Mouse (Mus musculus): ENCODE data around the gene Hist1h1a. TPM values are rescaled to one million over a fixed set of nuclear protein-coding genes. Genes with fewer than 3 reads are reported as not detected.
"Not testable (repeated sequence)": the region's sequence is repeated elsewhere in the genome, so short reads cannot be mapped to it uniquely, and the experiment has no call there.

Hist1h1a gene
- 10 to 100 TPM; 32.9 to 36.8 TPM for total RNA-seq (2021)

- intact Hi-C loops (cut with DNase I) = no loop called here
- DNase-seq (ENCODE audit: extremely low spot score in 1 of 2, low spot score in 2 of 2) = peak; percentile 85 to 90
These were observed at the start of gene Hist1h1a for GRCm38 (mm10) chr13:23763586-23764323. Hist1h1a (plus strand) TSS chr13:23763666.

- no peak for DNase-seq (ENCODE audit: extremely low spot score in 1 of 2, low spot score in 2 of 2)
- intact Hi-C loops (cut with DNase I) = no loop called here
These were observed 47.0 kb upstream of the Hist1h1a start for GRCm38 (mm10) chr13:23716261-23717042.

- no peak for DNase-seq (ENCODE audit: extremely low spot score in 1 of 2, low spot score in 2 of 2)
These were observed 46.3 kb upstream of the Hist1h1a start for GRCm38 (mm10) chr13:23717176-23717575.

GRCm38 (mm10) chr13:23717593-23718245 lies 45.7 kb upstream of the Hist1h1a start:
- intact Hi-C loops (cut with DNase I); DNase-seq (ENCODE audit: extremely low spot score in 1 of 2, low spot score in 2 of 2): not testable (repeated sequence)

More at GRCm38 (mm10) chr13:23717176-23717575, 46.3 kb upstream of the Hist1h1a start:
- intact Hi-C loops (cut with DNase I) = no loop called here

- intact Hi-C loops (cut with DNase I) = no loop called here
- DNase-seq (ENCODE audit: extremely low spot score in 1 of 2, low spot score in 2 of 2) = no peak
These were observed 39.2 kb upstream of the Hist1h1a start for GRCm38 (mm10) chr13:23724239-23724638.

GRCm38 (mm10) chr13:23725213-23725612 lies 38.3 kb upstream of the Hist1h1a start:
- DNase-seq (ENCODE audit: extremely low spot score in 1 of 2, low spot score in 2 of 2) = no peak
- intact Hi-C loops (cut with DNase I) = no loop called here

GRCm38 (mm10) chr13:23728472-23729191 lies 34.8 kb upstream of the Hist1h1a start:
- intact Hi-C loops (cut with DNase I) = no loop called here
- no peak for DNase-seq (ENCODE audit: extremely low spot score in 1 of 2, low spot score in 2 of 2)

GRCm38 (mm10) chr13:23729192-23729525 lies 34.3 kb upstream of the Hist1h1a start:
- no peak for DNase-seq (ENCODE audit: extremely low spot score in 1 of 2, low spot score in 2 of 2)
- intact Hi-C loops (cut with DNase I) = no loop called here

- intact Hi-C loops (cut with DNase I) = loop anchor here (10.0 kb wide), 1 partner anchor 1685 kb away; the partner anchor contains the start of genes Hist1h2ag, Hist1h2bj and Hist1h4i
- DNase-seq (ENCODE audit: extremely low spot score in 1 of 2, low spot score in 2 of 2) = no peak
These were observed 33.8 kb upstream of the Hist1h1a start for GRCm38 (mm10) chr13:23729706-23730105.

GRCm38 (mm10) chr13:23730479-23730878 lies 33.0 kb upstream of the Hist1h1a start:
- intact Hi-C loops (cut with DNase I) = loop anchor here (10.0 kb wide), 1 partner anchor 1686 kb away; the partner anchor contains the start of genes Hist1h2ag, Hist1h2bj and Hist1h4i
- DNase-seq (ENCODE audit: extremely low spot score in 1 of 2, low spot score in 2 of 2) = no peak

GRCm38 (mm10) chr13:23732156-23732804 lies 31.2 kb upstream of the Hist1h1a start:
- no peak for DNase-seq (ENCODE audit: extremely low spot score in 1 of 2, low spot score in 2 of 2)

GRCm38 (mm10) chr13:23737091-23737490 lies 26.4 kb upstream of the Hist1h1a start:
- intact Hi-C loops (cut with DNase I) = loop anchor here (5.0 to 10.0 kb wide), 2 partner anchors 155 to 1692 kb away; partner anchors contain the start of genes Hist1h2ag, Hist1h2bj, Hist1h4d and Hist1h4i
- DNase-seq (ENCODE audit: extremely low spot score in 1 of 2, low spot score in 2 of 2) = no peak

More at GRCm38 (mm10) chr13:23732156-23732804, 31.2 kb upstream of the Hist1h1a start:
- intact Hi-C loops (cut with DNase I) = loop anchor here (1.0 to 10.0 kb wide), 2 partner anchors 31 to 1687 kb away; partner anchors contain the start of genes Hist1h2ag, Hist1h2bj and Hist1h4i

GRCm38 (mm10) chr13:23738041-23738440 lies 25.4 kb upstream of the Hist1h1a start:
- intact Hi-C loops (cut with DNase I) = loop anchor here (2.0 to 10.0 kb wide), 3 partner anchors 39 to 1693 kb away; partner anchors contain the start of genes Hist1h2ag, Hist1h2bj, Hist1h4c and Hist1h4d
- peak in 1 of 2 experiments; percentile 33 for DNase-seq (ENCODE audit: extremely low spot score in 1 of 2, low spot score in 2 of 2)

- intact Hi-C loops (cut with DNase I) = loop anchor here (2.0 to 10.0 kb wide), 3 partner anchors 40 to 1694 kb away; partner anchors contain the start of genes Hist1h2ag, Hist1h2bj, Hist1h4c and Hist1h4d
- peak; percentile 84 to 94 for DNase-seq (ENCODE audit: extremely low spot score in 1 of 2, low spot score in 2 of 2)
These were observed 24.8 kb upstream of the Hist1h1a start, which contains the start of gene Hist1h1c for GRCm38 (mm10) chr13:23738677-23739068. Hist1h1c (plus strand) TSS chr13:23738808.

- intact Hi-C loops (cut with DNase I) = loop anchor here (2.0 to 10.0 kb wide), 3 partner anchors 40 to 1694 kb away; partner anchors contain the start of genes Hist1h2ag, Hist1h2bj, Hist1h4c and Hist1h4d
- peak; percentile 94 to 96 for DNase-seq (ENCODE audit: extremely low spot score in 1 of 2, low spot score in 2 of 2)
These were observed 24.2 kb upstream of the Hist1h1a start for GRCm38 (mm10) chr13:23739069-23739921.

- intact Hi-C loops (cut with DNase I) = loop anchor here (2.0 to 10.0 kb wide), 3 partner anchors 41 to 1695 kb away; partner anchors contain the start of genes Hist1h2ag, Hist1h2bj, Hist1h4c and Hist1h4d
- no peak for DNase-seq (ENCODE audit: extremely low spot score in 1 of 2, low spot score in 2 of 2)
These were observed 23.6 kb upstream of the Hist1h1a start for GRCm38 (mm10) chr13:23739922-23740252.
